Mouse (Mus musculus) forebrain, embryonic 15.5 days (tissue): ENCODE measurements around the gene Otud7a. TPM values are rescaled to one million over a fixed set of nuclear protein-coding genes. Genes with fewer than 3 reads are reported as not detected.

Experiments used
- ATAC-seq: fragments of 200-750 bp; cut with Nextera tagmentation; replicated peaks from 2 replicates; pipeline ENCODE4 v1.8.0; 2017; ENCODE audit warnings: mild to moderate bottlenecking, moderate TSS enrichment, moderate library complexity
- H3K27ac ChIP-seq: fragments of 300-500 bp; sonication (generic); replicated peaks from 2 replicates; pipeline ENCODE4 v1.5.1; 2015; ENCODE audit warnings: mild to moderate bottlenecking, inconsistent platforms
- H3K27me3 ChIP-seq: fragments of 300-500 bp; sonication (generic); 2 replicates; pipeline ENCODE4 v1.6.1; 2015; ENCODE audit warnings: inconsistent platforms
- H3K36me3 ChIP-seq: fragments of 300-500 bp; sonication (generic); 2 replicates; pipeline ENCODE4 v1.6.1; 2015; ENCODE audit warnings: mild to moderate bottlenecking, inconsistent platforms
- H3K4me1 ChIP-seq: fragments of 300-500 bp; sonication (generic); 2 replicates; pipeline ENCODE4 v1.6.1; 2015; ENCODE audit warnings: inconsistent platforms
- H3K4me2 ChIP-seq: fragments of 300-500 bp; sonication (generic); replicated peaks from 2 replicates; pipeline ENCODE4 v1.6.1; 2015; ENCODE audit warnings: mild to moderate bottlenecking, inconsistent platforms
- H3K4me3 ChIP-seq: fragments of 300-500 bp; sonication (generic); 2 replicates; pipeline ENCODE4 v1.5.1; 2015; ENCODE audit warnings: mild to moderate bottlenecking, inconsistent platforms
- H3K9ac ChIP-seq: fragments of 300-500 bp; sonication (generic); replicated peaks from 2 replicates; pipeline ENCODE4 v1.6.1; 2015; ENCODE audit warnings: mild to moderate bottlenecking, inconsistent platforms
- H3K9me3 ChIP-seq: fragments of 300-500 bp; sonication (generic); 2 replicates; pipeline ENCODE4 v1.6.1; 2016; ENCODE audit warnings: inconsistent platforms
- WGBS: fragments of 180-500 bp; shearing (Covaris S2); methylation state at CpG from one replicate; pipeline ENCODE4 v1.1.7; 2015; ENCODE audit warnings: mixed read lengths; 5-methylcytosine and 5-hydroxymethylcytosine counted together
- polyA plus RNA-seq: library from polyadenylated mRNA; unstranded; fragments of >200 nt; fragmentation: Nextera tagmentation; extraction: Ambion mirVana; gene quantifications from 2 replicates; pipeline ENCODE4 v1.2.1, GENCODE M21; 2015

Gene Otud7a
- polyA plus RNA-seq, 1 experiment from 2014 or later = 2.4 TPM

GRCm38 (mm10) chr7:63725040-63725729, 280.6 kb downstream of the Otud7a start:
- 53% methylated on average over 6 of the region's 6 CpGs for WGBS
- no peaks in the 10 kb centered on the region for H3K27me3 ChIP-seq
- peak; percentile 85 for ATAC-seq

GRCm38 (mm10) chr7:63729605-63730004, 285.1 kb downstream of the Otud7a start:
- Histone ChIP-seq H3K27ac (no peak overlapping the region), H3K9me3 (no peaks in the 10 kb centered on the region), H3K4me1 (no peaks in the 10 kb centered on the region), H3K4me3 (no peak overlapping the region), H3K36me3 (peaks cover 2% of the 10 kb centered on the region; the same call in 1 of the 2 replicates), H3K9ac (no peak overlapping the region), H3K4me2 (no peak overlapping the region), H3K27me3 (no peaks in the 10 kb centered on the region)
- 96% methylated on average over 5 of the region's 5 CpGs for WGBS
- no peak for ATAC-seq

More at GRCm38 (mm10) chr7:63725040-63725729, 280.6 kb downstream of the Otud7a start:
- Histone ChIP-seq H3K27ac (no peak overlapping the region), H3K9me3 (no peaks in the 10 kb centered on the region), H3K9ac (no peak overlapping the region), H3K36me3 (peaks cover 2% of the 10 kb centered on the region; the same call in 1 of the 2 replicates), H3K4me1 (no peaks in the 10 kb centered on the region), H3K4me2 (no peak overlapping the region), H3K4me3 (no peak overlapping the region)

GRCm38 (mm10) chr7:63730012-63730411, 285.5 kb downstream of the Otud7a start:
- Histone ChIP-seq H3K27me3 (no peaks in the 10 kb centered on the region), H3K9me3 (no peaks in the 10 kb centered on the region), H3K27ac (no peak overlapping the region), H3K4me1 (no peaks in the 10 kb centered on the region), H3K36me3 (peaks cover 2% of the 10 kb centered on the region; the same call in 1 of the 2 replicates), H3K4me2 (no peak overlapping the region), H3K9ac (no peak overlapping the region), H3K4me3 (no peak overlapping the region)
- ATAC-seq = no peak

- no peaks in the 10 kb centered on the region for H3K36me3 ChIP-seq
- H3K9ac ChIP-seq = no peak overlapping the region
- no peaks in the 10 kb centered on the region for H3K27me3 ChIP-seq
- ATAC-seq = peak; percentile 57
- no peaks in the 10 kb centered on the region for H3K4me1 ChIP-seq
- WGBS = 58% methylated on average over 4 of the region's 4 CpGs
- H3K4me2 ChIP-seq = no peak overlapping the region
- H3K4me3 ChIP-seq = no peak overlapping the region
- H3K27ac ChIP-seq = no peak overlapping the region
- H3K9me3 ChIP-seq = no peaks in the 10 kb centered on the region
Observed at GRCm38 (mm10) chr7:63737725-63738124, 293.2 kb downstream of the Otud7a start.

GRCm38 (mm10) chr7:63738142-63738541, 293.6 kb downstream of the Otud7a start:
- no peak overlapping the region for H3K4me2 ChIP-seq
- H3K9me3 ChIP-seq = no peaks in the 10 kb centered on the region
- 92% methylated on average over 1 of the region's 1 CpGs for WGBS
- no peak overlapping the region for H3K4me3 ChIP-seq
- H3K27me3 ChIP-seq = no peaks in the 10 kb centered on the region
- H3K4me1 ChIP-seq = no peaks in the 10 kb centered on the region
- no peak for ATAC-seq
- no peak overlapping the region for H3K27ac ChIP-seq
- no peaks in the 10 kb centered on the region for H3K36me3 ChIP-seq
- no peak overlapping the region for H3K9ac ChIP-seq

GRCm38 (mm10) chr7:63743116-63743515, 298.6 kb downstream of the Otud7a start:
- 97% methylated on average over 1 of the region's 1 CpGs for WGBS
- H3K27ac ChIP-seq = no peak overlapping the region
- H3K4me3 ChIP-seq = no peak overlapping the region
- H3K27me3 ChIP-seq = no peaks in the 10 kb centered on the region
- H3K4me1 ChIP-seq = no peaks in the 10 kb centered on the region
- no peaks in the 10 kb centered on the region for H3K9me3 ChIP-seq
- H3K9ac ChIP-seq = no peak overlapping the region
- no peaks in the 10 kb centered on the region for H3K36me3 ChIP-seq
- H3K4me2 ChIP-seq = no peak overlapping the region
- ATAC-seq = no peak

GRCm38 (mm10) chr7:63752081-63752480, 307.5 kb downstream of the Otud7a start:
- ATAC-seq = no peak
- no peaks in the 10 kb centered on the region for H3K36me3 ChIP-seq
- no peak overlapping the region for H3K9ac ChIP-seq
- no peak overlapping the region for H3K27ac ChIP-seq
- H3K4me3 ChIP-seq = no peak overlapping the region
- H3K27me3 ChIP-seq = peaks cover 22% of the 10 kb centered on the region
- no peak overlapping the region for H3K4me2 ChIP-seq
- whole genome bisulfite sequencing = 45% methylated on average over 4 of the region's 4 CpGs
- peaks cover 25% of the 10 kb centered on the region for H3K4me1 ChIP-seq
- H3K9me3 ChIP-seq = no peaks in the 10 kb centered on the region

- H3K27me3 ChIP-seq = peaks cover 34% of the 10 kb centered on the region
- peak; percentile 33 for ATAC-seq
- H3K4me2 ChIP-seq = no peak overlapping the region
- H3K9me3 ChIP-seq = no peaks in the 10 kb centered on the region
- no peak overlapping the region for H3K9ac ChIP-seq
- WGBS = 13% methylated on average over 6 of the region's 6 CpGs
- H3K4me1 ChIP-seq = peaks cover 36% of the 10 kb centered on the region
- H3K36me3 ChIP-seq = no peaks in the 10 kb centered on the region
- no peak overlapping the region for H3K4me3 ChIP-seq
- H3K27ac ChIP-seq = no peak overlapping the region
Observed at GRCm38 (mm10) chr7:63753274-63753751, 308.8 kb downstream of the Otud7a start.

- peaks cover 49% of the 10 kb centered on the region for H3K27me3 ChIP-seq
- peak; percentile 30; the same call in 1 of the 2 replicates for ATAC-seq
Observed at GRCm38 (mm10) chr7:63754573-63755475, 310.3 kb downstream of the Otud7a start.

GRCm38 (mm10) chr7:63755476-63755948, 311.0 kb downstream of the Otud7a start:
- H3K27me3 ChIP-seq = peaks cover 53% of the 10 kb centered on the region

More at GRCm38 (mm10) chr7:63754573-63755475, 310.3 kb downstream of the Otud7a start:
- Histone ChIP-seq H3K9ac (peak overlapping the region; percentile 44), H3K4me2 (peak overlapping the region; percentile 81), H3K36me3 (no peaks in the 10 kb centered on the region), H3K9me3 (no peaks in the 10 kb centered on the region), H3K27ac (no peak overlapping the region), H3K4me3 (peak overlapping the region; percentile 44), H3K4me1 (peaks cover 44% of the 10 kb centered on the region)
- WGBS = 2% methylated on average over 43 of the region's 43 CpGs

GRCm38 (mm10) chr7:63757136-63757677, 312.7 kb downstream of the Otud7a start:
- Histone ChIP-seq H3K4me2 (peak overlapping the region; percentile 77), H3K9ac (no peak overlapping the region), H3K36me3 (no peaks in the 10 kb centered on the region), H3K4me1 (peaks cover 44% of the 10 kb centered on the region), H3K27me3 (peaks cover 62% of the 10 kb centered on the region), H3K4me3 (peak overlapping the region; percentile 51), H3K9me3 (no peaks in the 10 kb centered on the region), H3K27ac (no peak overlapping the region)
- no peak for ATAC-seq
- WGBS = 3% methylated on average over 25 of the region's 25 CpGs

More at GRCm38 (mm10) chr7:63755476-63755948, 311.0 kb downstream of the Otud7a start:
- Histone ChIP-seq H3K4me3 (peak overlapping the region; percentile 44), H3K27ac (no peak overlapping the region), H3K4me1 (peaks cover 44% of the 10 kb centered on the region), H3K9me3 (no peaks in the 10 kb centered on the region), H3K9ac (peak overlapping the region; percentile 44), H3K4me2 (peak overlapping the region; percentile 81), H3K36me3 (no peaks in the 10 kb centered on the region)
- ATAC-seq = peak; percentile 30
- 1% methylated on average over 13 of the region's 13 CpGs for WGBS
